Mouse (Mus musculus) cerebellum, adult 2 months (tissue): ENCODE data around the gene Dgkz.

Experiments
- CTCF ChIP-seq: fragments of 200-500 bp; IDR thresholded peaks from 2 replicates; pipeline ENCODE4 v1.5.1; 2011; ENCODE audit warnings: low read depth, mild to moderate bottlenecking, control low read depth, low read length, moderate library complexity, borderline replicate concordance; ENCODE audit not compliant: insufficient read depth
- POLR2A ChIP-seq: fragments of 200-500 bp; IDR thresholded peaks from 2 replicates; pipeline ENCODE4 v1.6.1; 2011; ENCODE audit warnings: low read length, control low read depth, borderline replicate concordance; ENCODE audit not compliant: insufficient read depth

GRCm38 (mm10) chr2:91912616-91913015, 63.0 kb downstream of the Dgkz start:
- TF ChIP-seq POLR2A (no peak), CTCF (no peak)
